Mouse (Mus musculus): Measurements from ENCODE around the gene Zbtb24. TPM values are rescaled to one million over a fixed set of nuclear protein-coding genes. Genes with fewer than 3 reads are reported as not detected.
"Not testable (repeated sequence)": the region's sequence is repeated elsewhere in the genome, so short reads cannot be mapped to it uniquely, and the experiment has no call there.

The Zbtb24 gene
- polyA plus RNA-seq, 1 experiment = 11.1 TPM

- Histone ChIP-seq H3K27ac (ENCODE audit: insufficient read depth, low read length) (0 out of 2 replicates have a peak within 1 kb of the TSS, but pooled peaks have one; percentile 2), H3K4me1 (ENCODE audit: control insufficient read depth, insufficient read depth, low read length) (peaks cover 4% of the 10 kb centered on the region; the same call in 1 of the 2 replicates), H3K4me3 (ENCODE audit: insufficient read depth, low read length) (peak within 1 kb of the TSS; percentile 66)
- TF ChIP-seq CTCF (IDR thresholded peaks at IDR 0.05; ENCODE audit: borderline replicate concordance, insufficient read depth, low read length) (no peak), POLR2A (IDR thresholded peaks at IDR 0.05; ENCODE audit: low read depth, low read length) (peak; percentile 87)
Observed at GRCm38 (mm10) chr10:41489708-41490517, 39.7 kb downstream of the Zbtb24 start, which contains the start of the genes Smpd2 and Ppil6. Gene Smpd2, minus strand, starts transcription at chr10:41490369. Gene Ppil6, plus strand, starts transcription at chr10:41490439.

- TF ChIP-seq POLR2A (IDR thresholded peaks at IDR 0.05; ENCODE audit: low read depth, low read length) (no peak), CTCF (IDR thresholded peaks at IDR 0.05; ENCODE audit: borderline replicate concordance, insufficient read depth, low read length) (no peak)
- Histone ChIP-seq H3K27ac (ENCODE audit: insufficient read depth, low read length) (no peak overlapping the region), H3K4me1 (ENCODE audit: control insufficient read depth, insufficient read depth, low read length) (peaks cover 4% of the 10 kb centered on the region; the same call in 1 of the 2 replicates), H3K4me3 (ENCODE audit: insufficient read depth, low read length) (peak overlapping the region; percentile 66)
Observed at GRCm38 (mm10) chr10:41490518-41490873, 40.3 kb downstream of the Zbtb24 start.

- H3K27ac ChIP-seq (ENCODE audit: insufficient read depth, low read length) = no peak overlapping the region
- H3K4me1 ChIP-seq (ENCODE audit: control insufficient read depth, insufficient read depth, low read length) = peaks cover 4% of the 10 kb centered on the region; the same call in 1 of the 2 replicates
- no peak overlapping the region for H3K4me3 ChIP-seq (ENCODE audit: insufficient read depth, low read length)
- TF ChIP-seq POLR2A (IDR thresholded peaks at IDR 0.05; ENCODE audit: low read depth, low read length) (no peak), CTCF (IDR thresholded peaks at IDR 0.05; ENCODE audit: borderline replicate concordance, insufficient read depth, low read length) (no peak)
Observed at GRCm38 (mm10) chr10:41491111-41491510, 40.9 kb downstream of the Zbtb24 start.

- no peak overlapping the region for H3K27ac ChIP-seq (ENCODE audit: insufficient read depth, low read length)
- no peak overlapping the region for H3K4me3 ChIP-seq (ENCODE audit: insufficient read depth, low read length)
- TF ChIP-seq POLR2A (IDR thresholded peaks at IDR 0.05; ENCODE audit: low read depth, low read length) = no peak
- no peak for TF ChIP-seq CTCF (IDR thresholded peaks at IDR 0.05; ENCODE audit: borderline replicate concordance, insufficient read depth, low read length)
- H3K4me1 ChIP-seq (ENCODE audit: control insufficient read depth, insufficient read depth, low read length) = no peaks in the 10 kb centered on the region
Observed at GRCm38 (mm10) chr10:41500941-41501340, 50.8 kb downstream of the Zbtb24 start.

GRCm38 (mm10) chr10:41504996-41505395 lies 54.8 kb downstream of the Zbtb24 start:
- no peaks in the 10 kb centered on the region for H3K4me1 ChIP-seq (ENCODE audit: control insufficient read depth, insufficient read depth, low read length)
- H3K4me3 ChIP-seq (ENCODE audit: insufficient read depth, low read length) = no peak overlapping the region
- no peak overlapping the region for H3K27ac ChIP-seq (ENCODE audit: insufficient read depth, low read length)
- TF ChIP-seq POLR2A (IDR thresholded peaks at IDR 0.05; ENCODE audit: low read depth, low read length) (no peak), CTCF (IDR thresholded peaks at IDR 0.05; ENCODE audit: borderline replicate concordance, insufficient read depth, low read length) (no peak)

GRCm38 (mm10) chr10:41505446-41505845 lies 55.3 kb downstream of the Zbtb24 start:
- not testable (repeated sequence) for H3K27ac ChIP-seq (ENCODE audit: insufficient read depth, low read length); H3K4me3 ChIP-seq (ENCODE audit: insufficient read depth, low read length)
- TF ChIP-seq CTCF (IDR thresholded peaks at IDR 0.05; ENCODE audit: borderline replicate concordance, insufficient read depth, low read length) = peak; percentile 66

GRCm38 (mm10) chr10:41509160-41509559 lies 59.0 kb downstream of the Zbtb24 start:
- H3K27ac ChIP-seq (ENCODE audit: insufficient read depth, low read length) = no peak overlapping the region
- TF ChIP-seq POLR2A (IDR thresholded peaks at IDR 0.05; ENCODE audit: low read depth, low read length) (no peak), CTCF (IDR thresholded peaks at IDR 0.05; ENCODE audit: borderline replicate concordance, insufficient read depth, low read length) (peak; percentile 52; the same call in 1 of the 2 replicates)
- H3K4me3 ChIP-seq (ENCODE audit: insufficient read depth, low read length) = no peak overlapping the region
- H3K4me1 ChIP-seq (ENCODE audit: control insufficient read depth, insufficient read depth, low read length) = no peaks in the 10 kb centered on the region

More at GRCm38 (mm10) chr10:41505446-41505845, 55.3 kb downstream of the Zbtb24 start:
- not testable (repeated sequence) for H3K4me1 ChIP-seq (ENCODE audit: control insufficient read depth, insufficient read depth, low read length)

- Histone ChIP-seq H3K4me1 (ENCODE audit: control insufficient read depth, insufficient read depth, low read length) (no peaks in the 10 kb centered on the region), H3K27ac (ENCODE audit: insufficient read depth, low read length) (no peak overlapping the region), H3K4me3 (ENCODE audit: insufficient read depth, low read length) (no peak overlapping the region)
- TF ChIP-seq POLR2A (IDR thresholded peaks at IDR 0.05; ENCODE audit: low read depth, low read length) = no peak
- TF ChIP-seq CTCF (IDR thresholded peaks at IDR 0.05; ENCODE audit: borderline replicate concordance, insufficient read depth, low read length) = no peak
Observed at GRCm38 (mm10) chr10:41514301-41514700, 64.1 kb downstream of the Zbtb24 start.

- Histone ChIP-seq H3K4me3 (ENCODE audit: insufficient read depth, low read length) (no peak overlapping the region), H3K4me1 (ENCODE audit: control insufficient read depth, insufficient read depth, low read length) (no peaks in the 10 kb centered on the region), H3K27ac (ENCODE audit: insufficient read depth, low read length) (no peak overlapping the region)
- TF ChIP-seq CTCF (IDR thresholded peaks at IDR 0.05; ENCODE audit: borderline replicate concordance, insufficient read depth, low read length) (no peak), POLR2A (IDR thresholded peaks at IDR 0.05; ENCODE audit: low read depth, low read length) (no peak)
Observed at GRCm38 (mm10) chr10:41514921-41515320, 64.7 kb downstream of the Zbtb24 start.

Other genes with a start within 250 kb of the Zbtb24 start
- 19.6 and 20.8 TPM in 2 replicates for gene Fig4, start 147.1 kb upstream of the Zbtb24 start, polyA plus RNA-seq (2011; ENCODE audit: insufficient read length, low read depth, missing spikeins)
- gene Ak9, start 146.4 kb upstream of the Zbtb24 start, polyA plus RNA-seq (2011; ENCODE audit: insufficient read length, low read depth, missing spikeins) = not detected in 2 replicates
- 50.0 and 61.4 TPM in 2 replicates for gene Mical1, start 25.9 kb downstream of the Zbtb24 start, polyA plus RNA-seq (2011; ENCODE audit: insufficient read length, low read depth, missing spikeins)
- gene Smpd2, start 40.0 kb downstream of the Zbtb24 start, polyA plus RNA-seq (2011; ENCODE audit: insufficient read length, low read depth, missing spikeins) = 13.7 and 16.7 TPM in 2 replicates
- not detected in 2 replicates for gene Ppil6, start 40.1 kb downstream of the Zbtb24 start, polyA plus RNA-seq (2011; ENCODE audit: insufficient read length, low read depth, missing spikeins)
- 284 and 337 TPM in 2 replicates for gene Cd164, start 69.0 kb downstream of the Zbtb24 start, polyA plus RNA-seq (2011; ENCODE audit: insufficient read length, low read depth, missing spikeins)

Data from embryonic fibroblast, embryonic 13.5 days (primary cell).